Mouse (Mus musculus): ENCODE measurements around the gene Smurf2. TPM values are rescaled to one million over a fixed set of nuclear protein-coding genes. Genes with fewer than 3 reads are reported as not detected.
"Not testable (repeated sequence)": the region's sequence is repeated elsewhere in the genome, so short reads cannot be mapped to it uniquely, and the experiment has no call there.

Gene Smurf2
- polyA plus RNA-seq, 1 experiment from 2014 or later, result 16.5 TPM

DNA sequence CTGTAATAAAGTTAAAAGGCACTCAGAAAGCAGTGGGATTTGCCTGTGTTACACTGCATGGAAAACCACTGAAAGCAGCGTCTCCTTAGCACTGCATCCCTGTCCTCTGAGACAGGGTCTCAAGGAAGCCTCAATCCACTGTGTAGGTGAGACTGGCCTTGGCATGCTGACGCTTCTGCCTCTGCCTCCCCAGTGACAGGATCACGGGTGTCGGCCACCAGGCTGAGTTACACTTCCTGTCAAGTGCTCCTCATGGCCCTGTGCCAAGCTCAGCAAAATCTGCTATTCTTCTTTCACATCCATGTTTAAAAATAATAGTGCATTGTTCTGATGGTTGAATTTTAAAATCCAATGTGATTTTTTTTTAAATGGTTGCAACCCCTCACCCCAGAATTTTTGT lies 99.5 kb downstream of the Smurf2 start:
- 48% methylated on average over 4 of the region's 4 CpGs for WGBS
- no peak overlapping the region for H3K9ac ChIP-seq
- no peaks in the 10 kb centered on the region for H3K27me3 ChIP-seq
- H3K9me3 ChIP-seq, result no peaks in the 10 kb centered on the region
- no peak overlapping the region for H3K4me3 ChIP-seq
- peak overlapping the region; percentile 33; the same call in 1 of the 2 replicates for H3K27ac ChIP-seq
- peaks cover 17% of the 10 kb centered on the region for H3K4me1 ChIP-seq
- H3K36me3 ChIP-seq, result peaks cover 82% of the 10 kb centered on the region
- no peak for ATAC-seq (ENCODE audit: insufficient number of reproducible peaks, insufficient read depth, low FRiP score, low TSS enrichment, low read depth)
- H3K4me2 ChIP-seq, result no peak overlapping the region

- 67% methylated on average over 6 of the region's 6 CpGs for WGBS
- 0 out of 2 replicates have a peak overlapping the region, but pooled peaks have one; percentile 33 for H3K27ac ChIP-seq
- peaks cover 84% of the 10 kb centered on the region for H3K36me3 ChIP-seq
- no peak overlapping the region for H3K9ac ChIP-seq
- no peaks in the 10 kb centered on the region for H3K9me3 ChIP-seq
- H3K4me1 ChIP-seq, result peaks cover 17% of the 10 kb centered on the region
- no peak overlapping the region for H3K4me2 ChIP-seq
- no peak for ATAC-seq (ENCODE audit: insufficient number of reproducible peaks, insufficient read depth, low FRiP score, low TSS enrichment, low read depth)
- H3K27me3 ChIP-seq, result no peaks in the 10 kb centered on the region
- no peak overlapping the region for H3K4me3 ChIP-seq
Measured at GRCm38 (mm10) chr11:106820252-106820651, 100.3 kb downstream of the Smurf2 start.

- peaks cover 23% of the 10 kb centered on the region for H3K4me1 ChIP-seq
- no peak for ATAC-seq (ENCODE audit: insufficient number of reproducible peaks, insufficient read depth, low FRiP score, low TSS enrichment, low read depth)
- H3K9me3 ChIP-seq, result no peaks in the 10 kb centered on the region
- peaks cover 84% of the 10 kb centered on the region for H3K36me3 ChIP-seq
- 85% methylated on average over 9 of the region's 9 CpGs for WGBS
- peak overlapping the region; percentile 4; the same call in 1 of the 2 replicates for H3K27ac ChIP-seq
- H3K9ac ChIP-seq, result no peak overlapping the region
- no peak overlapping the region for H3K4me2 ChIP-seq
- no peaks in the 10 kb centered on the region for H3K27me3 ChIP-seq
- H3K4me3 ChIP-seq, result no peak overlapping the region
Measured at GRCm38 (mm10) chr11:106819595-106819994, 100.9 kb downstream of the Smurf2 start.

- H3K27me3 ChIP-seq, result no peaks in the 10 kb centered on the region
- peaks cover 24% of the 10 kb centered on the region for H3K4me1 ChIP-seq
- H3K4me2 ChIP-seq, result no peak overlapping the region
- H3K36me3 ChIP-seq, result peaks cover 87% of the 10 kb centered on the region
- no peak for ATAC-seq (ENCODE audit: insufficient number of reproducible peaks, insufficient read depth, low FRiP score, low TSS enrichment, low read depth)
- 51% methylated on average over 9 of the region's 9 CpGs for WGBS
- no peak overlapping the region for H3K4me3 ChIP-seq
- peak overlapping the region; percentile 34 for H3K27ac ChIP-seq
- H3K9me3 ChIP-seq, result no peaks in the 10 kb centered on the region
- H3K9ac ChIP-seq, result 0 out of 2 replicates have a peak overlapping the region, but pooled peaks have one; percentile 36
Measured at GRCm38 (mm10) chr11:106818341-106818740, 102.2 kb downstream of the Smurf2 start.

GRCm38 (mm10) chr11:106817808-106818207 lies 102.7 kb downstream of the Smurf2 start:
- no peak for ATAC-seq (ENCODE audit: insufficient number of reproducible peaks, insufficient read depth, low FRiP score, low TSS enrichment, low read depth)
- H3K9me3 ChIP-seq, result no peaks in the 10 kb centered on the region
- H3K4me2 ChIP-seq, result no peak overlapping the region
- 80% methylated on average over 6 of the region's 6 CpGs for WGBS
- no peak overlapping the region for H3K4me3 ChIP-seq
- H3K4me1 ChIP-seq, result peaks cover 24% of the 10 kb centered on the region
- no peak overlapping the region for H3K9ac ChIP-seq
- H3K27me3 ChIP-seq, result no peaks in the 10 kb centered on the region
- H3K27ac ChIP-seq, result no peak overlapping the region; the same call in 1 of the 2 replicates
- peaks cover 87% of the 10 kb centered on the region for H3K36me3 ChIP-seq

DNA sequence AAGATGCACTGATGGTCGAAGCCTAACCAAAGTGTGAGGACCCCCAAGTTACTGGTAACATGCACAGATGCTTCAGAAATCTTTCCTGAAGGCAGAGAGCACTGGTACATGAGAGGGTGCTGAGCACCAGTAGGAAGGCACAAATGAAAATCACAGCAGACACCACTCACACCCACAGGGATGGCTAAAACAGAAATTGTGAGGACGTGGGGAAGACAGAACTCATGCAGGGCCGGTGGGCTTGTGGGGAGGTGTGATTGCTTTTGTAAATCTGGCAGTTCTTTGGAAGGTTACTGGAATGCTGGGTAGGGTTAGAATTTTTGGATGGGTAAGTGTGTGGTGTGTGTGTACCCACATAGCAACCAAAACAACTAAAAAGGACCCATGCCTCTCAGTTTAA lies 103.4 kb downstream of the Smurf2 start:
- 71% methylated on average over 3 of the region's 3 CpGs for WGBS
- H3K36me3 ChIP-seq, result peaks cover 87% of the 10 kb centered on the region
- H3K9ac ChIP-seq, result no peak overlapping the region
- ATAC-seq (ENCODE audit: insufficient number of reproducible peaks, insufficient read depth, low FRiP score, low TSS enrichment, low read depth), result no peak
- no peak overlapping the region for H3K27ac ChIP-seq
- H3K4me3 ChIP-seq, result no peak overlapping the region
- no peaks in the 10 kb centered on the region for H3K9me3 ChIP-seq
- no peaks in the 10 kb centered on the region for H3K27me3 ChIP-seq
- no peak overlapping the region for H3K4me2 ChIP-seq
- H3K4me1 ChIP-seq, result peaks cover 24% of the 10 kb centered on the region

- no peak for ATAC-seq (ENCODE audit: insufficient number of reproducible peaks, insufficient read depth, low FRiP score, low TSS enrichment, low read depth)
- no peak overlapping the region for H3K4me2 ChIP-seq
- H3K9ac ChIP-seq, result no peak overlapping the region
- WGBS, result 64% methylated on average over 7 of the region's 7 CpGs
- peaks cover 22% of the 10 kb centered on the region for H3K4me1 ChIP-seq
- H3K27ac ChIP-seq, result no peak overlapping the region; the same call in 1 of the 2 replicates
- peaks cover 92% of the 10 kb centered on the region for H3K36me3 ChIP-seq
- H3K9me3 ChIP-seq, result no peaks in the 10 kb centered on the region
- no peak overlapping the region for H3K4me3 ChIP-seq
- H3K27me3 ChIP-seq, result no peaks in the 10 kb centered on the region
Measured at GRCm38 (mm10) chr11:106816316-106816715, 104.2 kb downstream of the Smurf2 start.

- Histone ChIP-seq H3K4me3 (no peak overlapping the region), H3K4me1 (peaks cover 17% of the 10 kb centered on the region), H3K27me3 (no peaks in the 10 kb centered on the region), H3K9ac (no peak overlapping the region), H3K27ac (no peak overlapping the region), H3K4me2 (no peak overlapping the region), H3K36me3 (peaks cover 93% of the 10 kb centered on the region), H3K9me3 (no peaks in the 10 kb centered on the region)
- no peak for ATAC-seq (ENCODE audit: insufficient number of reproducible peaks, insufficient read depth, low FRiP score, low TSS enrichment, low read depth)
- 50% methylated on average over 2 of the region's 2 CpGs for WGBS
Measured at GRCm38 (mm10) chr11:106815761-106816160, 104.8 kb downstream of the Smurf2 start.

GRCm38 (mm10) chr11:106815331-106815730 lies 105.2 kb downstream of the Smurf2 start:
- Histone ChIP-seq H3K27me3 (no peaks in the 10 kb centered on the region), H3K4me3 (no peak overlapping the region), H3K4me2 (no peak overlapping the region), H3K27ac (peak overlapping the region; percentile 48; the same call in 1 of the 2 replicates), H3K9me3 (no peaks in the 10 kb centered on the region), H3K9ac (no peak overlapping the region), H3K4me1 (peaks cover 15% of the 10 kb centered on the region), H3K36me3 (peaks cover 93% of the 10 kb centered on the region)
- no peak for ATAC-seq (ENCODE audit: insufficient number of reproducible peaks, insufficient read depth, low FRiP score, low TSS enrichment, low read depth)
- WGBS, result 90% methylated on average over 2 of the region's 2 CpGs

DNA sequence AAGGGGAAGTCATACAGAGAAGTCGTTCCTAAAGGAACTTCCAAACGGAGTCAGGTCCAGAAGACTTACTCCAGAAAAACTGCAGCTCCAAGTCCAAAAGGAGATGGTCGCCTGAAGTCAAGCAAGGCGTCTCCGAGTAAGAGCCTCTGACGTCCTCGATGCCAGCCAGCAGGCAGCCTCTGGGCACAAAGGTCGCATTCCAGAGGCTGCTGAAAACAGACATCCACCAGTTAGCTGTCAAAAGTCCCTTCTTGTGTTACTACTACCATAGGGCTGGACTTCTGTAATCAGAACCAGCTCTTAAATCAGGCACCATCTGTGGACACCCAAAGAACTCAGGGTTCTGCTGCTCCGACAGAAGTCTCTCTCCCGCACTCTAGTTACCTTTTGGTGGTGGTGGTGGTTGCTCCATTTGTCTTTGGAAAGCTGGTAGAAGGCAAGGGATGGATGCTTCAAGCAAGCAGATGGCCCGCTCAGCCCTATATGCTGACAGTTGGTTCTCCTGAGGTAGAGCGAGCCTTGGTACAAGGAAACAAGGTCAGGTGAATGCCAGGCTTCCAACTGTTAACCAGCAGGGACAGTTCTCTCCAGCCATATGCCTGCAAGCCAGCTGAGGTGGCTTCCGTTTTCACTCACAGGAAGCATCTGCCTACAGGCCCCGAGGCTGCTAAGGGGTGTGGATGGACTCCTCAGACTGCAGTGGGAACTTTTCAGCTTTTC lies 105.8 kb downstream of the Smurf2 start:
- peak overlapping the region; percentile 48; the same call in 1 of the 2 replicates for H3K27ac ChIP-seq
- no peak overlapping the region for H3K9ac ChIP-seq
- WGBS, result 47% methylated on average over 14 of the region's 14 CpGs
- peaks cover 96% of the 10 kb centered on the region for H3K36me3 ChIP-seq
- no peak overlapping the region for H3K4me2 ChIP-seq
- no peak overlapping the region for H3K4me3 ChIP-seq
- no peaks in the 10 kb centered on the region for H3K27me3 ChIP-seq
- H3K9me3 ChIP-seq, result no peaks in the 10 kb centered on the region
- H3K4me1 ChIP-seq, result peaks cover 13% of the 10 kb centered on the region
- ATAC-seq (ENCODE audit: insufficient number of reproducible peaks, insufficient read depth, low FRiP score, low TSS enrichment, low read depth), result no peak

DNA sequence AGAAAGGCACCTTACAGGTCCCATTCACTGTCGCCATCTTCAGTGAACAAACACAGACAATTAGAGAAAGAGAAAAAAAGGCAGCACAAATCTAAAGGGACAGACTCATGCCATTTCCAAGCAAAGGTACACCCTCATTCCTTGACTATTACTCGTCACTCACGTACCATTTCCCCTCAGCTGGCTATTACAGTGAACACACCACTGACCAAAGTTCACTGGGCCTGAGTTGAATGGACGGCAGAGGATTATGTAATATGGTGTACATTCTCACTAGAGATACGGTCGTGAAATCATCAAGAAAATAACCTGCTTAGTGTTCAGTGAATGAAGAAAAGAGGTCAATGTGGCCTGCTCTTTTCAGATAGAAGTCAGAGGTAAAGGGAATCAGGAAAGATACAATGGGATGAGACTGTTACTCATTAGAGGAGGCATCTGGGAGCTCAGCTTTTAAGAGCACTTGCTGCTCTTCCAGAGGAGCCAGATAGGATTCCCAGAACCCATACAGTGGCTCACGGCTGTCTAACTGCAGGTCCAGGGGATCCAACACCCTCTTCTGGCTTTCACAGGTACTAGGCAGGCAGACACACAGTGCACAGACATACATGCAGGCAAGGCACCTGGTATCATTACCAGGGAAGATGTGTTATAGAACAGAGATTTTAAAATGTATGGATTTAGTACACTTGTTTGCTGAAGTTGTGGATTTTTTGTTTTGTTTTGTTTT lies 107.9 kb downstream of the Smurf2 start:
- no peaks in the 10 kb centered on the region for H3K9me3 ChIP-seq
- H3K4me2 ChIP-seq, result no peak overlapping the region
- no peaks in the 10 kb centered on the region for H3K27me3 ChIP-seq
- H3K4me1 ChIP-seq, result peaks cover 7% of the 10 kb centered on the region; the same call in 1 of the 2 replicates
- 87% methylated on average over 7 of the region's 7 CpGs for WGBS
- H3K27ac ChIP-seq, result no peak overlapping the region
- no peak overlapping the region for H3K4me3 ChIP-seq
- ATAC-seq (ENCODE audit: insufficient number of reproducible peaks, insufficient read depth, low FRiP score, low TSS enrichment, low read depth), result no peak
- H3K36me3 ChIP-seq, result peaks cover 90% of the 10 kb centered on the region
- no peak overlapping the region for H3K9ac ChIP-seq

GRCm38 (mm10) chr11:106807442-106807841 lies 113.1 kb downstream of the Smurf2 start:
- not testable (repeated sequence) for H3K27me3 ChIP-seq; ATAC-seq (ENCODE audit: insufficient number of reproducible peaks, insufficient read depth, low FRiP score, low TSS enrichment, low read depth); H3K27ac ChIP-seq; H3K4me2 ChIP-seq; H3K9me3 ChIP-seq; H3K4me1 ChIP-seq; H3K9ac ChIP-seq; H3K4me3 ChIP-seq
- WGBS, result 79% methylated on average over 1 of the region's 1 CpGs
- H3K36me3 ChIP-seq, result peaks cover 72% of the 10 kb centered on the region
